In the genomic region with DNA sequence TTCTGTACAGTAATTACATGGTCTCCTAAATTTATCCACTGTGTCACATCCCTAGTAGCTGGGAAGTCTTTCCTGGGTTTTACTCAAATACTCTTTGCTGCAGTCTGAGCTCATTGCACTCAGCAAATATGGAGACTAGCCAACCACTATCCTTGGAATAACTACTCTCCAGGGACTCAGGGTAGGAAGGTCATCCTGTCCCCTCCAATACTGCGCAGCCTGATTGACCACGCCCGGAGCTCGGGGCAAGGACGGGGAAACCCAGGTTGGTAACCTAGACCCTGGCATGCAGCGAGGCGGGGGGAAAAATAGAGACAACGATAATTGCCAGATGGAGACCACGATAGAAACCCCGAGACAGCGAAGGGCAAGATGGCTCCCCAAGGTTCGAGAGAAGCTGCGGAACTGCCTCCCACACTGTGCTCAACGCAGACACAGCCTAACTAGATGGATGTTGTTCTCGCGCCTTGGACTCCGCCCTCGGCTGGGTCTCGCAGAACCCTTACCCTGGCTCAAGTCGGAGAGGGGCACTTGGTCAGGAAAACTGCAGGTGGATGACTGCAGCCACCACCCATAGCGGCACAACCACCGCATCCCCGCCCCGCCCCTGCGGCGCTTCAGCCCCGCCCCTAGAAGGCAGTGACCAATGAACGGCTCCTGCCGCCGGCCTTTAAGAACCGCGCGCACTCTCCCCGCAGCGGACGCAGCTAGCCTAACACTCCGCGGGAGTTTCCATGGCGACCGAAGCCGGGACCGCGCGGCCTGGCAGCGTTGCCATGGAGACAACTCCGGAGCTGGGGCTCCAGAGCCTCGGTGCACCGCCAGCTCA, we compare ENCODE assay signal across 8 mouse cellular contexts. TPM values are rescaled to one million over a fixed set of nuclear protein-coding genes. Genes with fewer than 3 reads are reported as not detected.
A peak's percentile ranks its signal among the peaks of the same experiment; 100 is the strongest.
DNase-seq lines count a peak whose midpoint lies in the region; ATAC-seq lines count a peak whose summit lies in the region.

TSS of gene Map1a (plus strand) at position 700 of the 829 bp plus-strand sequence.

- peak; percentile 95 for DNase-seq in MN1 (ENCODE audit: low spot score)
- DNase-seq in cerebellum, adult 9-10 months, result peak; percentile 98
- DNase-seq in frontal cortex, adult 2 months (ENCODE audit: extremely low spot score in 1 of 2, low spot score in 1 of 2), result peak; percentile 96 to 98
- peak; percentile 98 for DNase-seq in hindbrain, embryonic 11.5 days (ENCODE audit: low spot score)
- peak; percentile 94 to 96 for DNase-seq in layer of hippocampus, postnatal 10 days (ENCODE audit: low spot score in 2 of 2)
- peak; percentile 94 for DNase-seq in lung, postnatal 10 days
- peak; percentile 96 for DNase-seq in ovary, postnatal 36 days (ENCODE audit: low spot score)
- DNase-seq in thymus, postnatal 25 days, result peak; percentile 83

- H3K4me1 ChIP-seq in hindbrain, embryonic 11.5 days (replicated peaks; ENCODE audit: control insufficient read depth, insufficient read depth, low read length), result peaks cover 4% of the 10 kb centered on the region; the same call in 1 of the 2 replicates

- ATAC-seq in hindbrain, embryonic 11.5 days (ENCODE audit: low FRiP score), result peak; percentile 97

- peak within 1 kb of the TSS; percentile 52 for H3K4me3 ChIP-seq in hindbrain, embryonic 11.5 days (ENCODE audit: low read depth, low read length)

- peak within 1 kb of the TSS; percentile 79 for H3K27ac ChIP-seq in hindbrain, embryonic 11.5 days (ENCODE audit: low read depth, low read length)

- WGBS in hindbrain, embryonic 11.5 days, result under 1% methylated on average over 42 of the region's 48 CpGs

- H3K9ac ChIP-seq in hindbrain, embryonic 11.5 days (ENCODE audit: low read depth, low read length), result peak within 1 kb of the TSS; percentile 52

- 0 out of 2 replicates have a peak, but pooled peaks cover 2% of the 10 kb centered on the region for H3K27me3 ChIP-seq in hindbrain, embryonic 11.5 days (ENCODE audit: control insufficient read depth, insufficient read depth, low read length)

- H3K9me3 ChIP-seq in hindbrain, embryonic 11.5 days (ENCODE audit: control insufficient read depth, low read length), result no peaks in the 10 kb centered on the region

- H3K4me2 ChIP-seq in hindbrain, embryonic 11.5 days (replicated peaks; ENCODE audit: low read depth, low read length), result peak within 1 kb of the TSS; percentile 86

- H3K36me3 ChIP-seq in hindbrain, embryonic 11.5 days (ENCODE audit: control insufficient read depth, insufficient read depth, low read length), result no peaks in the 10 kb centered on the region

RNA-seq across cellular contexts. Expression of gene Map1a, which starts in this region (rescaled TPM):
- polyA plus RNA-seq in frontal cortex, adult 2 months (2012; rRNA removed), result 212 and 218 TPM in 2 replicates
- polyA plus RNA-seq in hindbrain, embryonic 11.5 days (2014; fragmentation: Nextera tagmentation; extraction: Ambion mirVana), result 14.9 and 20.8 TPM in 2 replicates
- 100 to 1,000 TPM; 353 to 370 TPM for total RNA-seq in layer of hippocampus, postnatal 10 days (2021)

Comparison
In these comparisons a context has a peak if more than half of its experiments do, and no peak if none do; other contexts are left out.
1. Peak in every context shown above with its lines: DNase-seq, ATAC-seq, H3K4me3 ChIP-seq and H3K27ac ChIP-seq.